Mouse (Mus musculus): Measurements from ENCODE around the gene Stk39. TPM values are rescaled to one million over a fixed set of nuclear protein-coding genes. Genes with fewer than 3 reads are reported as not detected.

The Stk39 gene
- polyA plus RNA-seq, 1 experiment from 2014 or later = 25.1 TPM

- H3K27me3 ChIP-seq (replicated peaks; ENCODE audit: control insufficient read depth, insufficient read depth, low read length) = no peaks in the 10 kb centered on the region
- H3K4me1 ChIP-seq (ENCODE audit: control insufficient read depth, insufficient read depth, low read depth, low read length) = no peaks in the 10 kb centered on the region
- no peak for ATAC-seq
- no peak overlapping the region for H3K4me3 ChIP-seq (ENCODE audit: low read length)
- H3K4me2 ChIP-seq (ENCODE audit: low read length) = no peak overlapping the region
- 0 out of 2 replicates have a peak overlapping the region, but pooled peaks have one; percentile 44 for H3K27ac ChIP-seq (ENCODE audit: low read depth, low read length)
- H3K9me3 ChIP-seq (ENCODE audit: control insufficient read depth, low read length) = no peaks in the 10 kb centered on the region
- H3K36me3 ChIP-seq (ENCODE audit: control insufficient read depth, insufficient read depth, low read length) = no peaks in the 10 kb centered on the region
- H3K9ac ChIP-seq (ENCODE audit: low read depth, low read length) = no peak overlapping the region
- 76% methylated on average over 6 of the region's 6 CpGs for WGBS
These were observed 214.5 kb downstream of the Stk39 start for GRCm38 (mm10) chr2:68257571-68257970.

- H3K27me3 ChIP-seq (replicated peaks; ENCODE audit: control insufficient read depth, insufficient read depth, low read length) = no peaks in the 10 kb centered on the region
- H3K9me3 ChIP-seq (ENCODE audit: control insufficient read depth, low read length) = no peaks in the 10 kb centered on the region
- no peak overlapping the region for H3K9ac ChIP-seq (ENCODE audit: low read depth, low read length)
- no peak overlapping the region for H3K4me3 ChIP-seq (ENCODE audit: low read length)
- no peak overlapping the region for H3K4me2 ChIP-seq (ENCODE audit: low read length)
- WGBS = 79% methylated on average over 8 of the region's 8 CpGs
- H3K4me1 ChIP-seq (ENCODE audit: control insufficient read depth, insufficient read depth, low read depth, low read length) = no peaks in the 10 kb centered on the region
- no peaks in the 10 kb centered on the region for H3K36me3 ChIP-seq (ENCODE audit: control insufficient read depth, insufficient read depth, low read length)
- ATAC-seq = no peak
- H3K27ac ChIP-seq (ENCODE audit: low read depth, low read length) = no peak overlapping the region
These were observed 215.6 kb downstream of the Stk39 start for GRCm38 (mm10) chr2:68256472-68256871.

DNA sequence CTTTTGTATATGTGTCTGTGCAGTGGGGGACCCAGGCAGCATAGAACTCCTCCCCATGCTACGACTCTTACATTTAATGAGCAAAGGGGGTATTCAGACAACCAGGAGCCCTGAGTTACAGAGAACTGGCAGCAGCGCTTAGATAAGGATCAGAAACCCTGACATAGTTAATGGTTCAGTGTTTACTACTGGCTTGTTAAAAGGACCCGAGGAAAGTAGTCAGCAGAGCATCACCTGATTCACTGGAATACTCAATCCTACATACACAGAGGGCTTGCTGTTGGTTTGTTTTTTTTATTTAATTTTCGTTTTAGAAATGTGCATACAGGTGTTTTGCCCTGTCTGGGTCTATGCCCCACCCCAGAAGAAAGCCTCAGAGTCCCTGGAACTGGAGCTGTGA, 217.3 kb downstream of the Stk39 start:
- no peaks in the 10 kb centered on the region for H3K4me1 ChIP-seq (ENCODE audit: control insufficient read depth, insufficient read depth, low read depth, low read length)
- no peak overlapping the region for H3K4me3 ChIP-seq (ENCODE audit: low read length)
- no peak for ATAC-seq
- no peak overlapping the region for H3K4me2 ChIP-seq (ENCODE audit: low read length)
- no peaks in the 10 kb centered on the region for H3K36me3 ChIP-seq (ENCODE audit: control insufficient read depth, insufficient read depth, low read length)
- H3K9me3 ChIP-seq (ENCODE audit: control insufficient read depth, low read length) = no peaks in the 10 kb centered on the region
- no peaks in the 10 kb centered on the region for H3K27me3 ChIP-seq (replicated peaks; ENCODE audit: control insufficient read depth, insufficient read depth, low read length)
- no peak overlapping the region for H3K27ac ChIP-seq (ENCODE audit: low read depth, low read length)
- H3K9ac ChIP-seq (ENCODE audit: low read depth, low read length) = no peak overlapping the region
- 75% methylated on average over 4 of the region's 4 CpGs for WGBS

- no peak for ATAC-seq
- no peaks in the 10 kb centered on the region for H3K36me3 ChIP-seq (ENCODE audit: control insufficient read depth, insufficient read depth, low read length)
- no peak overlapping the region for H3K4me2 ChIP-seq (ENCODE audit: low read length)
- H3K27ac ChIP-seq (ENCODE audit: low read depth, low read length) = no peak overlapping the region
- no peaks in the 10 kb centered on the region for H3K27me3 ChIP-seq (replicated peaks; ENCODE audit: control insufficient read depth, insufficient read depth, low read length)
- no peaks in the 10 kb centered on the region for H3K4me1 ChIP-seq (ENCODE audit: control insufficient read depth, insufficient read depth, low read depth, low read length)
- H3K4me3 ChIP-seq (ENCODE audit: low read length) = no peak overlapping the region
- no peaks in the 10 kb centered on the region for H3K9me3 ChIP-seq (ENCODE audit: control insufficient read depth, low read length)
- WGBS = 85% methylated on average over 2 of the region's 2 CpGs
- H3K9ac ChIP-seq (ENCODE audit: low read depth, low read length) = no peak overlapping the region
These were observed 218.8 kb downstream of the Stk39 start for GRCm38 (mm10) chr2:68253222-68253621.

DNA sequence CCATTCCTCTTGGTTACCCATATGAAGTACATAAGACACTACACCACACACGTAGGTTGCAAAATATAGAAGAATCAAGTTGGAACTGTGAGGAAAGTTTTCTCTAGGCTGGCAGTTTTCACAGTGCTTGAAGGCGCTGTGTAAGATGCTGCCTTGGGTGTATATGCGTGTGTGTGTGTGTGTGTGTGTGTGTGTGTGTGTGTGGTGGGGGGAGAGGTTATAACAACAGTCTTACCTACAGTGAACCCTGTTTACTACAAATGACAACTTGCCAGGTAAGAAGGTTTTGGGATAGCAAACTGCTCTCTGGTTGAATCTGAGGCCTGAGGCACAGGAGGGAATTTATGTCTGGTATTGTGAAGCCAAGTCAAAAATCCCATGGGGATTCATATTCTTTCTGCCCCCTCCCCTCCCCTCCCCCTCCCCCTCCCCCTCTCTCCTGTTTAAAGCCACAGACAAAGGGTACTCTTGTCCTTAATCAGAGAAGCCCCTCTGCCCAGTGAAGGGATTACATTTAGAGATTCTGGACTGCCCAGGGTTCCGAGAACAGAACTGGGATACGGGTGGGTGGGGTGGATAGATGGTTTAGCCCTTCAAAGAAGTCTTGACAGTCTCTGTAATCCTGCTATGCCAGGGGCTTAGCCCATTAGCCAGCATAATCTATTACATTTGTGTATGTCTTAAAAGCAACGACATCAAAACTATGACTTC, 219.9 kb downstream of the Stk39 start:
- Histone ChIP-seq H3K36me3 (ENCODE audit: control insufficient read depth, insufficient read depth, low read length) (no peaks in the 10 kb centered on the region), H3K4me3 (ENCODE audit: low read length) (no peak overlapping the region), H3K27me3 (replicated peaks; ENCODE audit: control insufficient read depth, insufficient read depth, low read length) (no peaks in the 10 kb centered on the region), H3K27ac (ENCODE audit: low read depth, low read length) (no peak overlapping the region), H3K9me3 (ENCODE audit: control insufficient read depth, low read length) (no peaks in the 10 kb centered on the region), H3K9ac (ENCODE audit: low read depth, low read length) (no peak overlapping the region), H3K4me2 (ENCODE audit: low read length) (no peak overlapping the region), H3K4me1 (ENCODE audit: control insufficient read depth, insufficient read depth, low read depth, low read length) (no peaks in the 10 kb centered on the region)
- 77% methylated on average over 6 of the region's 6 CpGs for WGBS
- ATAC-seq = no peak

DNA sequence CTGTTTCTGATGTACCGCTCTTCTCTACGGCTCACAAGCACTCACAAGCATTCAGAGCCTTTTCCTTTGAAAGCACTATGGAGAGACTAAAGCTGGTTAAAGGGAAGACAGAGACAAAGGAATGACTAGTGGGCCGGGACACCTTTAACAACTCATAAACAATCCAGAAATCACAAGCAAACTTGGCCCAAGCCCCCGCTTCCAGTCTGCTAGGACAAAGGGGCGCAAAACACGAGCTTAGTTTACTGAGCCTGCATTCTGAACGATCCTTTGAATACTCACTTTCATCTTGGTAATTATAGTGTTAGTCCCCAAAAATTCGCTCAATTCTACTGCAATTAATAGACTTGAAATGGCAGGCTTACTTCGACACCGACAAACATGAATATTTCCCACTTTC, 221.2 kb downstream of the Stk39 start:
- no peak overlapping the region for H3K27ac ChIP-seq (ENCODE audit: low read depth, low read length)
- H3K4me2 ChIP-seq (ENCODE audit: low read length) = no peak overlapping the region
- H3K27me3 ChIP-seq (replicated peaks; ENCODE audit: control insufficient read depth, insufficient read depth, low read length) = no peaks in the 10 kb centered on the region
- 76% methylated on average over 10 of the region's 10 CpGs for WGBS
- H3K9me3 ChIP-seq (ENCODE audit: control insufficient read depth, low read length) = no peaks in the 10 kb centered on the region
- no peak for ATAC-seq
- peaks cover 3% of the 10 kb centered on the region for H3K4me1 ChIP-seq (ENCODE audit: control insufficient read depth, insufficient read depth, low read depth, low read length)
- no peak overlapping the region for H3K9ac ChIP-seq (ENCODE audit: low read depth, low read length)
- H3K36me3 ChIP-seq (ENCODE audit: control insufficient read depth, insufficient read depth, low read length) = no peaks in the 10 kb centered on the region
- H3K4me3 ChIP-seq (ENCODE audit: low read length) = no peak overlapping the region

GRCm38 (mm10) chr2:68249855-68250424, 222.1 kb downstream of the Stk39 start:
- Histone ChIP-seq H3K4me3 (ENCODE audit: low read length) (no peak overlapping the region), H3K27me3 (replicated peaks; ENCODE audit: control insufficient read depth, insufficient read depth, low read length) (no peaks in the 10 kb centered on the region), H3K27ac (ENCODE audit: low read depth, low read length) (no peak overlapping the region), H3K36me3 (ENCODE audit: control insufficient read depth, insufficient read depth, low read length) (no peaks in the 10 kb centered on the region), H3K4me1 (ENCODE audit: control insufficient read depth, insufficient read depth, low read depth, low read length) (peaks cover 3% of the 10 kb centered on the region), H3K9me3 (ENCODE audit: control insufficient read depth, low read length) (no peaks in the 10 kb centered on the region), H3K4me2 (ENCODE audit: low read length) (no peak overlapping the region), H3K9ac (ENCODE audit: low read depth, low read length) (no peak overlapping the region)
- ATAC-seq = no peak
- 56% methylated on average over 4 of the region's 4 CpGs for WGBS

- ATAC-seq = no peak
- no peaks in the 10 kb centered on the region for H3K27me3 ChIP-seq (replicated peaks; ENCODE audit: control insufficient read depth, insufficient read depth, low read length)
- no peak overlapping the region for H3K9ac ChIP-seq (ENCODE audit: low read depth, low read length)
- no peak overlapping the region for H3K27ac ChIP-seq (ENCODE audit: low read depth, low read length)
- H3K36me3 ChIP-seq (ENCODE audit: control insufficient read depth, insufficient read depth, low read length) = no peaks in the 10 kb centered on the region
- H3K4me1 ChIP-seq (ENCODE audit: control insufficient read depth, insufficient read depth, low read depth, low read length) = peaks cover 3% of the 10 kb centered on the region
- no peak overlapping the region for H3K4me2 ChIP-seq (ENCODE audit: low read length)
- WGBS = 41% methylated on average over 3 of the region's 3 CpGs
- no peaks in the 10 kb centered on the region for H3K9me3 ChIP-seq (ENCODE audit: control insufficient read depth, low read length)
- no peak overlapping the region for H3K4me3 ChIP-seq (ENCODE audit: low read length)
These were observed 225.8 kb downstream of the Stk39 start for GRCm38 (mm10) chr2:68246284-68246683.

DNA sequence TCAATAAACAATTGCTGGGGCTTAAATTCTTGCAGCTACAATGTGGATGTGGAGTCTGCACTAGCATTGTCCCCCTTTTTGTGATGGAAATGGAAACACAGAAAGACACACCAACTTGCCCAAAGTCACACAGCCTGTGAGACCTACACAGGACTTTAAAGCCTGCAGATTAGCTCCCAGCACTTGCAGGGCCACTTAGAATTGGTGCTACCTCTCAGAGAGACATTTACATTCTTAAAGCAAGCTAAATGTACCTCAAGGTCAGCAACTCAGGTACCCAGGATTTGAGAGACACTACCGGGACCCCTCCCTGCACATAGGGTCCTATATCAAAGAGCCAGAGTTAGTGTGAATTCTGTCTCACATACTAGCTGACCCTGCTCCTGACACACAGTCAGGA, 227.5 kb downstream of the Stk39 start:
- Histone ChIP-seq H3K4me2 (ENCODE audit: low read length) (no peak overlapping the region), H3K9ac (ENCODE audit: low read depth, low read length) (no peak overlapping the region), H3K36me3 (ENCODE audit: control insufficient read depth, insufficient read depth, low read length) (no peaks in the 10 kb centered on the region), H3K27me3 (replicated peaks; ENCODE audit: control insufficient read depth, insufficient read depth, low read length) (no peaks in the 10 kb centered on the region), H3K4me1 (ENCODE audit: control insufficient read depth, insufficient read depth, low read depth, low read length) (peaks cover 3% of the 10 kb centered on the region), H3K27ac (ENCODE audit: low read depth, low read length) (no peak overlapping the region), H3K9me3 (ENCODE audit: control insufficient read depth, low read length) (no peaks in the 10 kb centered on the region), H3K4me3 (ENCODE audit: low read length) (no peak overlapping the region)
- no peak for ATAC-seq
- WGBS = 79% methylated on average over 1 of the region's 1 CpGs
